In genomic region chr7:28605951-28606350, GRCm38 (mm10) we compare ENCODE assay signal across 16 mouse cellular contexts. TPM values are rescaled to one million over a fixed set of nuclear protein-coding genes. Genes with fewer than 3 reads are reported as not detected.
"Had no signal": no experiment of that assay in that cellular context is flagged by ENCODE, and none has a peak within 500 bp of the region (broad histone marks: within the 10 kb centered on the region; RNA-seq: fewer than 3 reads in every experiment).

No protein-coding gene starts in this region.

- H3K27me3 ChIP-seq: limb, embryonic 12.5 days; liver, embryonic 13.5 days; midbrain, embryonic 12.5 days; neural tube, embryonic 13.5 days had no signal

- H3K9ac ChIP-seq: limb, embryonic 12.5 days; liver, embryonic 13.5 days; midbrain, embryonic 12.5 days; neural tube, embryonic 13.5 days had no signal

- H3K4me1 ChIP-seq: midbrain, embryonic 12.5 days had no signal

- H3K4me2 ChIP-seq: limb, embryonic 12.5 days; liver, embryonic 13.5 days; midbrain, embryonic 12.5 days; neural tube, embryonic 13.5 days had no signal

- H3K4me3 ChIP-seq: limb, embryonic 12.5 days; liver, embryonic 13.5 days; midbrain, embryonic 12.5 days; neural tube, embryonic 13.5 days had no signal

- ATAC-seq: midbrain, embryonic 16.5 days had no signal

- H3K27ac ChIP-seq: kidney, postnatal 0 days; limb, embryonic 12.5 days; liver, embryonic 13.5 days; midbrain, embryonic 12.5 days; neural tube, embryonic 13.5 days; stomach, postnatal 0 days had no signal

- H3K36me3 ChIP-seq: limb, embryonic 12.5 days; liver, embryonic 13.5 days; midbrain, embryonic 12.5 days; neural tube, embryonic 13.5 days had no signal

- H3K9me3 ChIP-seq: limb, embryonic 12.5 days; liver, embryonic 13.5 days; midbrain, embryonic 12.5 days; neural tube, embryonic 13.5 days had no signal

- DNase-seq: kidney, postnatal 36 days; layer of hippocampus, adult 9-11 months; layer of hippocampus, postnatal 36 days; liver; liver, embryonic 13.5 days; lung, adult 18-20 months; right cerebral cortex, adult 18-20 months; thymus, postnatal 4 days had no signal

RNA-seq across cellular contexts. Expression of gene Acp7, which starts 25.2 kb away (rescaled TPM):
- total RNA-seq: megakaryocyte-erythroid progenitor cell, adult 5-6 weeks had no signal
- polyA plus RNA-seq: kidney, postnatal 0 days; limb, embryonic 12.5 days; liver, embryonic 13.5 days; lung, embryonic 16.5 days; midbrain, embryonic 12.5 days; neural tube, embryonic 13.5 days had no signal

RNA-seq across cellular contexts. Expression of gene Nccrp1, which starts 58.9 kb away (rescaled TPM):
- total RNA-seq: megakaryocyte-erythroid progenitor cell, adult 5-6 weeks had no signal
- polyA plus RNA-seq: limb, embryonic 12.5 days; liver, embryonic 13.5 days; lung, embryonic 16.5 days; midbrain, embryonic 12.5 days; neural tube, embryonic 13.5 days had no signal
